Mouse (Mus musculus) T-helper 2 cell (primary cell): Measurements from ENCODE around the gene Arhgap15.

ENCODE experiments used
- in situ Hi-C: fragments of 300-600 bp; cut with MboI, MseI; formaldehyde crosslinking; loops from one replicate; pipeline ENCODE4 v1.15.1; 2025; ENCODE audit warnings: high pct_unique_total_duplicates

Gene Arhgap15

GRCm38 (mm10) chr2:44346184-44346583 is 597.6 kb downstream of the Arhgap15 start:
- in situ Hi-C loops = loop anchor here (25.0 kb wide), 1 partner anchor 766 kb away; the partner anchor contains the start of gene Zeb2

- in situ Hi-C loops = loop anchor here (25.0 kb wide), 1 partner anchor 765 kb away; the partner anchor contains the start of gene Zeb2
Measured at GRCm38 (mm10) chr2:44347781-44348180, 599.2 kb downstream of the Arhgap15 start.

- in situ Hi-C loops = loop anchor here (25.0 kb wide), 1 partner anchor 763 kb away; the partner anchor contains the start of gene Zeb2
Measured at GRCm38 (mm10) chr2:44349101-44349500, 600.5 kb downstream of the Arhgap15 start.

- in situ Hi-C loops = no loop called here
Measured at GRCm38 (mm10) chr2:44352885-44353284, 604.3 kb downstream of the Arhgap15 start.

- in situ Hi-C loops = no loop called here
Measured at GRCm38 (mm10) chr2:44353594-44353993, 605.0 kb downstream of the Arhgap15 start.

GRCm38 (mm10) chr2:44354786-44355185 is 606.2 kb downstream of the Arhgap15 start:
- in situ Hi-C loops = no loop called here

GRCm38 (mm10) chr2:44355316-44355715 is 606.7 kb downstream of the Arhgap15 start:
- in situ Hi-C loops = no loop called here

GRCm38 (mm10) chr2:44356248-44356886 is 607.7 kb downstream of the Arhgap15 start:
- in situ Hi-C loops = no loop called here

- in situ Hi-C loops = no loop called here
Measured at GRCm38 (mm10) chr2:44356887-44357251, 608.2 kb downstream of the Arhgap15 start.

GRCm38 (mm10) chr2:44380225-44380624 is 631.6 kb downstream of the Arhgap15 start:
- in situ Hi-C loops = no loop called here

GRCm38 (mm10) chr2:44384541-44384940 is 635.9 kb downstream of the Arhgap15 start:
- in situ Hi-C loops = no loop called here

GRCm38 (mm10) chr2:44389556-44389955 is 640.9 kb downstream of the Arhgap15 start:
- in situ Hi-C loops = no loop called here

GRCm38 (mm10) chr2:44393789-44394188 is 645.2 kb downstream of the Arhgap15 start:
- in situ Hi-C loops = no loop called here

- in situ Hi-C loops = no loop called here
Measured at GRCm38 (mm10) chr2:44394956-44395501, 646.4 kb downstream of the Arhgap15 start.

GRCm38 (mm10) chr2:44395577-44395976 is 647.0 kb downstream of the Arhgap15 start:
- in situ Hi-C loops = no loop called here

GRCm38 (mm10) chr2:44397209-44397608 is 648.6 kb downstream of the Arhgap15 start:
- in situ Hi-C loops = no loop called here

- in situ Hi-C loops = no loop called here
Measured at GRCm38 (mm10) chr2:44397735-44398337, 649.2 kb downstream of the Arhgap15 start.

- in situ Hi-C loops = no loop called here
Measured at GRCm38 (mm10) chr2:44399191-44399926, 650.7 kb downstream of the Arhgap15 start.

GRCm38 (mm10) chr2:44401704-44402422 is 653.2 kb downstream of the Arhgap15 start:
- in situ Hi-C loops = no loop called here

GRCm38 (mm10) chr2:44411660-44412059 is 663.0 kb downstream of the Arhgap15 start:
- in situ Hi-C loops = no loop called here

- in situ Hi-C loops = no loop called here
Measured at GRCm38 (mm10) chr2:44416331-44416730, 667.7 kb downstream of the Arhgap15 start.
